Mouse (Mus musculus) adrenal gland, postnatal 10 days (tissue): ENCODE measurements around the gene Masp1. TPM values are rescaled to one million over a fixed set of nuclear protein-coding genes. Genes with fewer than 3 reads are reported as not detected.

Source experiments
- DNase-seq: peaks from one replicate; pipeline ENCODE4 v3.0.0; 2021; ENCODE audit warnings: mixed read lengths
- long read RNA-seq, 2 experiments: library from polyadenylated mRNA; stranded (forward); transcript quantifications; one replicate each; pipeline ENCODE4 v2.0.0; 2021
- total RNA-seq, 2 experiments: library from RNA; stranded (reverse); gene quantifications; 2 replicates each; pipeline ENCODE4 v1.2.3; 2021

Gene Masp1
- 10 to 100 TPM; 54.2 to 65.3 TPM for total RNA-seq
- long read RNA-seq, experiment 1, full-length matches to known transcripts = 11 of 38 reads
- long read RNA-seq, experiment 1, partial matches to known transcripts = 9 of 38 reads
- long read RNA-seq, experiment 1, other reads (novel, unspliced or antisense) = 18 of 38 reads
- long read RNA-seq, experiment 2, transcript Masp1-203 (11 exons, 3,786 nt) = major isoform, 20 of 37 reads
- long read RNA-seq, experiment 2, partial matches to known transcripts = 3 of 37 reads
- long read RNA-seq, experiment 2, other reads (novel, unspliced or antisense) = 14 of 37 reads

- DNase-seq = peak; percentile 64
These were observed at the start of gene Masp1, which contains the start of gene Rtp4 for GRCm38 (mm10) chr16:23520235-23520871. Gene Masp1, minus strand, starts transcription at chr16:23520815. Gene Rtp4, plus strand, starts transcription at chr16:23520291.

- peak; percentile 20 for DNase-seq
These were observed 47.8 kb upstream of the Masp1 start for GRCm38 (mm10) chr16:23568369-23568958.

- DNase-seq = no peak
These were observed 37.1 kb upstream of the Masp1 start for GRCm38 (mm10) chr16:23557669-23558068.

- DNase-seq = no peak
These were observed 36.6 kb upstream of the Masp1 start for GRCm38 (mm10) chr16:23557195-23557594.

- DNase-seq = no peak
These were observed 34.1 kb upstream of the Masp1 start for GRCm38 (mm10) chr16:23554673-23555072.

GRCm38 (mm10) chr16:23550981-23551582 is 30.5 kb upstream of the Masp1 start:
- no peak for DNase-seq

GRCm38 (mm10) chr16:23550346-23550980 is 29.8 kb upstream of the Masp1 start:
- DNase-seq = peak; percentile 73

GRCm38 (mm10) chr16:23547783-23548182 is 27.2 kb upstream of the Masp1 start:
- peak; percentile 16 for DNase-seq

GRCm38 (mm10) chr16:23544361-23544760 is 23.7 kb upstream of the Masp1 start:
- DNase-seq = no peak

- no peak for DNase-seq
These were observed 22.3 kb upstream of the Masp1 start for GRCm38 (mm10) chr16:23542866-23543265.

GRCm38 (mm10) chr16:23541046-23541445 is 20.4 kb upstream of the Masp1 start:
- DNase-seq = no peak

GRCm38 (mm10) chr16:23533707-23534106 is 13.1 kb upstream of the Masp1 start:
- DNase-seq = no peak

- no peak for DNase-seq
These were observed 8.6 kb upstream of the Masp1 start for GRCm38 (mm10) chr16:23529186-23529585.

GRCm38 (mm10) chr16:23522081-23522480 is 1.5 kb upstream of the Masp1 start:
- DNase-seq = no peak

GRCm38 (mm10) chr16:23521092-23521491 is 477 bp upstream of the Masp1 start:
- DNase-seq = no peak

GRCm38 (mm10) chr16:23519771-23520170 is 844 bp downstream of the Masp1 start:
- DNase-seq = no peak

GRCm38 (mm10) chr16:23518567-23519369 is 1.8 kb downstream of the Masp1 start:
- peak; percentile 59 for DNase-seq

GRCm38 (mm10) chr16:23517754-23518566 is 2.7 kb downstream of the Masp1 start:
- peak; percentile 43 for DNase-seq

- no peak for DNase-seq
These were observed 3.4 kb downstream of the Masp1 start for GRCm38 (mm10) chr16:23517230-23517629.

GRCm38 (mm10) chr16:23516606-23517005 is 4.0 kb downstream of the Masp1 start:
- DNase-seq = no peak

GRCm38 (mm10) chr16:23515766-23516165 is 4.8 kb downstream of the Masp1 start:
- peak; percentile 81 for DNase-seq
